Mouse (Mus musculus) kidney, postnatal 25 days (tissue): ENCODE data around the gene Nob1.

ENCODE experiments used
- DNase-seq, 2 experiments: peaks; one replicate each; pipeline ENCODE4 v3.0.0; 2021; ENCODE audit warnings: mixed read lengths in 2 of 2

The Nob1 gene

DNA sequence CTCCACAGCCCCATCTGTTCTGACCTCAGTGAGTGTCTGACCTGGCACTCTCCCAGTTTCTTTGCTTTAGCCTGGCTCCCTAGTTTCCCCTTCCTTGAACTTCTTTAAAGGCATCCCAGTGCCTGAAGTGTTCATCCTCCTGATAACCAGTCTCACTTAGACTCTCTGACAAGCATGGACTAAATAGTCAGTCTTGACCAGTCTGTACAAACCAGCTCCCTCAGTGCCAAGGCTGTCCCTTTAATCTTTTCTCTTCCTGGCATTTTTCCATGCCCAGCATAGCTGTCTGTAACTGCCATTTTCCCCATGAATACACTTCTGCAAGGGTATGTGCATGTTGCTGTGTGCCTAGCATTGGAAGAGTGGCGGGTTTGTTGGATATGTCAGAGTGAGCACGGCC is 39.8 kb downstream of the Nob1 start:
- no peak for DNase-seq

DNA sequence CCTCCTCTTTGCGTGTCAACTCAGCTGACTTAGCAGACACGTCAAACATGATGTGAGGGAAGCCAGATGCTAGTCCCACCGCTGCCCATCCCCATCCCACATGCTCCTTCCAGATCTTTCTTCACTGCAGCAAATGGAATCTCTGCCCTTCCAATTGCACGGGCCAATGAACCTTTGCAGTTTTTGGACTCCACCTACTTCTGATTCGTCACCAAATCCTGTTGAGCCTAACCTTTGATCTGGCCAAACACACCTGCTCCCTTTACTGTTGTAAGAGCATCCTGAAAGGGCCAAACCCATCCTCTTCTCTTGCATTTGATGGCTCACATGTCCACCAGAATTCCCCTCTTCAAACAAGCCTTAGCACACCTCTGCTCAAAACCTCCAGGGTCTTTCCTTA is 40.2 kb downstream of the Nob1 start:
- no peak for DNase-seq

DNA sequence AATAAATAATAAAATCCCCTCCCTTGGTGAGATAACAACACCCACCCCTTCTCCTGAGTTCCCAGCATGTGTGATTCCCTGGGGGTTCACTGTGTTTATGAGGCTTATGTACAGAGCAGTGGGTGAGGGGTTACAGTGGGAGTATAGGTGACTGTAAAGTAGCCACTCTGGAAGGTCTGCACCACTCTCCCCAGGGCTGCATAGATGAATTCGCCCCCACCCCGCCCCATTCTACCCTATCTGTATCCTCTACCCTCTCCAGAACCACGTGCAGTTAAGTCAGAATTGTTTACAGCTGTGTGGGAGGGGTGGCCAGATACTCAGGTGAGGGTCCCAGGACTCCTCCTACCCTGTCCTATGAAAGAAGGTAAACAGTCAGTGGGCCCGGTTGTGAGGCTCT is 42.0 kb downstream of the Nob1 start:
- DNase-seq: no peak

DNA sequence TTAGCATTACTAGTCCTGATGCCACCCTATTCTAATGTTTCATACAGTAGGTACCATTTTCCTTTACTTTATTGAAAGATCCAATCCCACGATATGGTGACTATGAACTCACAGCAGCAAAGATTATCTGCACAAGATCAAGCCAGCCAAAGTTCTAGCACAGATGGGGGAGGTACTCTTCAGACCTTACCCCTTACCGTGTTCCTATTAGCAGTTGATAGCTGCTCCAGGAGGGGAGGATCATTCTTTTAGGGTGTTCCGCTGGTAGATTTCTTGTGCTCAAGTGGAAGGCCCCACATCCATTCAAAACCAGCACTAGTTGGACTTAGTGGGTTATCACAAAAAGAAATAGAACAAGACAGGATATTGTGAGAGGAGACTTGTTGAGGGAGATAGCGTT is 43.2 kb downstream of the Nob1 start:
- no peak for DNase-seq

DNA sequence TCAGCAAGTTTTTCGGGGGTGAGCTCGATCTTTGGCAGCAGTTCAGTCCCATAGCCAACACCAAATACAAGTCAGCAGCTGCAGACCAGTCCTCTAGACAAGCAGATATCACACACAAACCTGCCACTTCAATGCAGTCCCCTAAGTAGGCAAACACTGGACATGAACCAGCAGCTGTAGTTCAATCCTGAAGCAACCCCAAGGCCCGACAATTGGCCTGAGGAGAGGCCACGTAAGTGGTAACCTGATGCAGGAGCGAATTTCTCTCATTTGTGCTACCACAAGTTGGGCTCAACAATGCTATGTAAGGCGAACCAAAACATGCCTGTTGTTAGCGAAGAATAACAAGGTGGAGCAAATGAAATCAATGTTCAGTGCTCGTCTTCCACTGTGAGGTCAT is 44.1 kb downstream of the Nob1 start:
- no peak for DNase-seq

DNA sequence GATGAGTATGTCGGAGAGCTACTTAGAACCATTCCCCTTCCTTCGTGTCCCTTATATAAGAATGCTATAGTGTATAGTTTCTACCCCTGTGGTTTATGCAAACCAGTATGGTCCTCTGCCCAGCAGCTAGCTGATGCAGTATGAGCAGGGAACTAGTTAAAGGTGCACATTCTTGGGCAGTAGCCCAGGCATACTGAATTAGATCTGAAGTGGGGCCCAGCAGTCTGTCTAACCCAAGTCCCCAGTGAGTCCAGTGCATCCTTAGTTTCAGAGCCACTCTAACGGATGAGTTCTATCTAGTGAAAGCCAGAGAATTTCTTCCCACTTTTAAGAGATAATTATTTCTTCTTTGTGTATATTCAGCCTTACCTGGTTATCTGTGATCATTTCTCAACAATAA is 47.5 kb downstream of the Nob1 start:
- no peak for DNase-seq

DNA sequence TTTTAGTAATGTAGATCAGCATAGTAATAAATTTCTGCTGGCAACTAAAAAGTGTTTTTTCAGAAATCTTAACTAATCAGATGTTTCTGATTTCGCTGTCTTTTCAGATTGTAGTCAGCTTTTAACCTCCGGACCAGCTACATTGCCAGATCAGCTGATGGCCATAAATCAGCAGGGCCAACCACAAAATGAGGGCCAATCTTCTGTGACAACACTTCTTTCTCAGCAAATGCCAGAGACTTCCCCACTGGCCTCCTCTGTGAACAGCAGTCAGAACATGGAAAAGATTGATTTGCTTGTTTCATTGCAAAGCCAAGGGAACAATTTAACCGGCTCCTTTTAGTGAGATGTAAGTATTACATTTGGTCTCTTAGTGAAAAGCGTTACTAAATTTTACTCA is 54.5 kb downstream of the Nob1 start:
- DNase-seq: peak; percentile 14 to 43
